Mouse (Mus musculus) embryonic fibroblast, embryonic 13.5 days (primary cell): ENCODE measurements around the gene Ahnak.

Experiments used
- CTCF ChIP-seq: IDR thresholded peaks from 2 replicates; pipeline ENCODE4 v1.5.1; 2011; ENCODE audit warnings: mild to moderate bottlenecking, control low read depth, low read length, moderate library complexity, borderline replicate concordance; ENCODE audit not compliant: insufficient read depth
- POLR2A ChIP-seq: IDR thresholded peaks from 2 replicates; pipeline ENCODE4 v1.6.1; 2011; ENCODE audit warnings: low read depth, mild to moderate bottlenecking, control low read depth, low read length, moderate library complexity

GRCm38 (mm10) chr19:9087821-9088220, 98.7 kb downstream of the Ahnak start, which contains the start of gene Scgb1a1:
- TF ChIP-seq CTCF, result no peak
- TF ChIP-seq POLR2A, result no peak
